Mouse (Mus musculus) CH12.LX (cell line): Measurements from ENCODE around the gene Cdkn1b. TPM values are rescaled to one million over a fixed set of nuclear protein-coding genes. Genes with fewer than 3 reads are reported as not detected.
A peak's percentile ranks its signal among the peaks of the same experiment; 100 is the strongest.

Source experiments
- DNase-seq: peaks from one replicate; pipeline ENCODE4 v3.0.0-alpha.2; 2013; ENCODE audit errors: extremely low read depth
- H3K27ac ChIP-seq: 2 replicates; pipeline ENCODE4 v1.5.1; 2012; ENCODE audit warnings: low read depth, mild to moderate bottlenecking, control low read depth, moderate library complexity; ENCODE audit not compliant: insufficient read depth
- H3K27me3 ChIP-seq: replicated peaks from 2 replicates; pipeline ENCODE3; 2012; ENCODE audit warnings: inconsistent platforms
- H3K36me3 ChIP-seq, 2 experiments: replicated peaks in 1 of 2; 2 replicates each; pipeline versions ENCODE3 to v1.6.1; 2012; ENCODE audit warnings: inconsistent platforms in 1 of 2, low read length in 1 of 2, mild to moderate bottlenecking in 1 of 2, mixed read lengths in 1 of 2, moderate library complexity in 1 of 2; ENCODE audit not compliant: control insufficient read depth in 1 of 2, insufficient read depth in 1 of 2
- H3K4me1 ChIP-seq, 2 experiments: 2 replicates each; pipeline ENCODE4 v1.6.1; 2012; ENCODE audit warnings: inconsistent platforms in 1 of 2, moderate library complexity in 1 of 2; ENCODE audit not compliant: insufficient read depth in 2 of 2, control insufficient read depth in 1 of 2
- H3K4me2 ChIP-seq: 2 replicates; pipeline ENCODE4 v1.6.1; 2012; ENCODE audit warnings: low read depth, mild to moderate bottlenecking, control low read depth; ENCODE audit not compliant: poor library complexity, insufficient read depth, severe bottlenecking
- H3K4me3 ChIP-seq, 3 experiments: fragments of 150-350 bp in 1 of 3; sonication (generic) in 1 of 3; replicated peaks in 1 of 3; 2 replicates each; pipeline versions ENCODE3 to v1.5.1; 2011 to 2012; ENCODE audit warnings: low read depth in 2 of 3, low read length in 2 of 3, mild to moderate bottlenecking in 2 of 3, moderate library complexity in 2 of 3, control low read depth in 1 of 3, improper control_type of control experiment in 1 of 3, inconsistent platforms in 1 of 3, mixed read lengths in 1 of 3; ENCODE audit not compliant: poor library complexity in 1 of 3
- H3K79me2 ChIP-seq: replicated peaks from 2 replicates; pipeline ENCODE4 v1.6.1; 2012; ENCODE audit warnings: mild to moderate bottlenecking, moderate library complexity; ENCODE audit not compliant: control insufficient read depth, poor library complexity, insufficient read depth, severe bottlenecking; ENCODE audit errors: extremely low read depth
- H3K9ac ChIP-seq: 2 replicates; pipeline ENCODE4 v1.6.1; 2012; ENCODE audit warnings: low read depth, mild to moderate bottlenecking, control low read depth, moderate library complexity; ENCODE audit not compliant: insufficient read depth
- H3K9me3 ChIP-seq: replicated peaks from 2 replicates; pipeline ENCODE3; 2012; ENCODE audit warnings: low read length, inconsistent platforms, mixed read lengths
- BHLHE40 ChIP-seq: IDR thresholded peaks from 2 replicates; pipeline ENCODE4 v1.6.1; 2011; ENCODE audit warnings: mild to moderate bottlenecking, low read depth, low read length, improper control_type of control experiment
- CHD1 ChIP-seq: IDR thresholded peaks from 2 replicates; pipeline ENCODE4 v1.6.1; 2012; ENCODE audit warnings: low read depth, low read length, improper control_type of control experiment, inconsistent platforms
- CHD2 ChIP-seq: IDR thresholded peaks from 2 replicates; pipeline ENCODE4 v1.6.1; 2011; ENCODE audit warnings: low read length, improper control_type of control experiment
- CTCF ChIP-seq, 2 experiments: IDR thresholded peaks in 1 of 2; conservative IDR thresholded peaks in 1 of 2; 2 replicates each; pipeline ENCODE4 v1.5.1; 2011 to 2012; ENCODE audit warnings: low read depth in 2 of 2, low read length in 2 of 2, improper control_type of control experiment in 1 of 2, inconsistent platforms in 1 of 2, mild to moderate bottlenecking in 1 of 2, moderate library complexity in 1 of 2
- E2F4 ChIP-seq: IDR thresholded peaks from 2 replicates; pipeline ENCODE4 v1.6.1; 2011; ENCODE audit warnings: low read depth, low read length, improper control_type of control experiment; ENCODE audit not compliant: insufficient replicate concordance
- ELF1 ChIP-seq: IDR thresholded peaks from 2 replicates; pipeline ENCODE4 v1.6.1; 2014; ENCODE audit warnings: low read depth, mild to moderate bottlenecking, inconsistent platforms, low read length, improper control_type of control experiment
- EP300 ChIP-seq: IDR thresholded peaks from 2 replicates; pipeline ENCODE4 v1.6.1; 2011; ENCODE audit warnings: low read length, improper control_type of control experiment
- ETS1 ChIP-seq: conservative IDR thresholded peaks from 2 replicates; pipeline ENCODE4 v1.6.1; 2012; ENCODE audit warnings: low read depth, mild to moderate bottlenecking, inconsistent platforms, low read length, improper control_type of control experiment, moderate library complexity
- GABPA ChIP-seq: IDR thresholded peaks from 2 replicates; pipeline ENCODE4 v1.6.1; 2012; ENCODE audit warnings: low read depth, low read length, improper control_type of control experiment, inconsistent platforms; ENCODE audit not compliant: insufficient replicate concordance
- HCFC1 ChIP-seq: IDR thresholded peaks from 2 replicates; pipeline ENCODE4 v1.6.1; 2012; ENCODE audit warnings: low read depth, mild to moderate bottlenecking, inconsistent platforms, low read length, improper control_type of control experiment
- IRF4 ChIP-seq: IDR thresholded peaks from 2 replicates; pipeline ENCODE4 v1.6.1; 2014; ENCODE audit warnings: low read depth, mild to moderate bottlenecking, inconsistent platforms, low read length, improper control_type of control experiment
- JUN ChIP-seq: IDR thresholded peaks from 2 replicates; pipeline ENCODE4 v1.6.1; 2011; ENCODE audit warnings: low read depth, mild to moderate bottlenecking, low read length, improper control_type of control experiment, moderate library complexity; ENCODE audit not compliant: insufficient read depth
- JUND ChIP-seq: conservative IDR thresholded peaks from 2 replicates; pipeline ENCODE4 v1.6.1; 2011; ENCODE audit warnings: low read depth, low read length, improper control_type of control experiment
- MAFK ChIP-seq: IDR thresholded peaks from 2 replicates; pipeline ENCODE4 v1.6.1; 2011; ENCODE audit warnings: low read length, improper control_type of control experiment; ENCODE audit not compliant: insufficient replicate concordance
- MAX ChIP-seq: IDR thresholded peaks from 2 replicates; pipeline ENCODE4 v1.6.1; 2011; ENCODE audit warnings: low read length, improper control_type of control experiment
- MAZ ChIP-seq: IDR thresholded peaks from 2 replicates; pipeline ENCODE4 v1.6.1; 2012; ENCODE audit warnings: low read depth, mild to moderate bottlenecking, inconsistent platforms, low read length, improper control_type of control experiment, moderate library complexity
- MEF2A ChIP-seq: IDR thresholded peaks from 2 replicates; pipeline ENCODE4 v1.6.1; 2014; ENCODE audit warnings: low read depth, mild to moderate bottlenecking, inconsistent platforms, low read length, improper control_type of control experiment, borderline replicate concordance
- MXI1 ChIP-seq: IDR thresholded peaks from 2 replicates; pipeline ENCODE4 v1.6.1; 2011; ENCODE audit warnings: mild to moderate bottlenecking, low read depth, low read length, improper control_type of control experiment
- MYC ChIP-seq: IDR thresholded peaks from 2 replicates; pipeline ENCODE4 v1.6.1; 2011; ENCODE audit warnings: low read depth, mild to moderate bottlenecking, improper control_type of control experiment, low read length
- NELFE ChIP-seq: IDR thresholded peaks from 2 replicates; pipeline ENCODE4 v1.6.1; 2011; ENCODE audit warnings: low read depth, low read length, improper control_type of control experiment
- NRF1 ChIP-seq: IDR thresholded peaks from 2 replicates; pipeline ENCODE4 v1.6.1; 2014; ENCODE audit warnings: low read depth, mild to moderate bottlenecking, inconsistent platforms, low read length, improper control_type of control experiment, moderate library complexity
- PAX5 ChIP-seq: IDR thresholded peaks from 2 replicates; pipeline ENCODE4 v1.6.1; 2012; ENCODE audit warnings: low read length, inconsistent platforms, mixed read lengths
- POLR2A ChIP-seq: IDR thresholded peaks from 2 replicates; pipeline ENCODE4 v1.6.1; 2011; ENCODE audit warnings: low read depth, mild to moderate bottlenecking, improper control_type of control experiment, low read length
- POLR2AphosphoS2 ChIP-seq: IDR thresholded peaks from 2 replicates; pipeline ENCODE4 v1.6.1; 2011; ENCODE audit warnings: low read depth, low read length, improper control_type of control experiment
- SIN3A ChIP-seq: IDR thresholded peaks from 2 replicates; pipeline ENCODE4 v1.6.1; 2012; ENCODE audit warnings: low read length, improper control_type of control experiment, inconsistent platforms
- SMC3 ChIP-seq: IDR thresholded peaks from 2 replicates; pipeline ENCODE4 v1.6.1; 2011; ENCODE audit warnings: low read depth, low read length, improper control_type of control experiment
- TBP ChIP-seq: conservative IDR thresholded peaks from 2 replicates; pipeline ENCODE4 v1.6.1; 2011; ENCODE audit warnings: low read depth, low read length, improper control_type of control experiment
- TCF12 ChIP-seq: IDR thresholded peaks from 2 replicates; pipeline ENCODE4 v1.6.1; 2014; ENCODE audit warnings: low read depth, mild to moderate bottlenecking, inconsistent platforms, low read length, improper control_type of control experiment
- UBTF ChIP-seq: IDR thresholded peaks from 2 replicates; pipeline ENCODE4 v1.6.1; 2012; ENCODE audit warnings: low read depth, mild to moderate bottlenecking, inconsistent platforms, low read length, improper control_type of control experiment, moderate library complexity
- USF1 ChIP-seq: IDR thresholded peaks from 2 replicates; pipeline ENCODE4 v1.6.1; 2014; ENCODE audit warnings: low read depth, mild to moderate bottlenecking, inconsistent platforms, low read length, improper control_type of control experiment
- ZC3H11A ChIP-seq: IDR thresholded peaks from 2 replicates; pipeline ENCODE4 v1.6.1; 2012; ENCODE audit warnings: low read depth, mild to moderate bottlenecking, inconsistent platforms, low read length, improper control_type of control experiment
- ZKSCAN1 ChIP-seq: IDR thresholded peaks from 2 replicates; pipeline ENCODE4 v1.6.1; 2012; ENCODE audit warnings: low read depth, inconsistent platforms, low read length, improper control_type of control experiment, borderline replicate concordance
- ZNF384 ChIP-seq: IDR thresholded peaks from 2 replicates; pipeline ENCODE4 v1.6.1; 2012; ENCODE audit warnings: low read depth, low read length, improper control_type of control experiment, inconsistent platforms
- dilution Hi-C: fragments of 300-500 bp; cut with MboI; formaldehyde crosslinking; loops from 2 replicates; pipeline ENCODE4 v1.14.3; 2020; ENCODE audit warnings: low sequenced_read_pairs; ENCODE audit not compliant: extremely low pct_unique_long_range_greater_than_20kb, extremely low pct_ligation_motif_present
- in situ Hi-C: fragments of 300-500 bp; cut with MboI; formaldehyde crosslinking; loops from 3 replicates; pipeline ENCODE4 v1.14.3; 2019; ENCODE audit warnings: low sequenced_read_pairs, low pct_ligation_motif_present, low pct_unique_long_range_greater_than_20kb, mixed read lengths
- polyA plus RNA-seq: library from polyadenylated mRNA; unstranded; fragments of >175 nt; gene quantifications from 2 replicates; pipeline ENCODE4 v1.2.1, GENCODE M21; 2012; ENCODE audit warnings: low read depth; ENCODE audit not compliant: insufficient read length
- total RNA-seq, 2 experiments: library from RNA; depleted of rRNA; stranded (reverse); fragments of 300-350 nt in 1 of 2; fragments of >200 nt in 1 of 2; gene quantifications; 2 replicates each; pipeline ENCODE4 v1.2.3; 2012 to 2014

Cdkn1b gene
- total and polyA plus RNA-seq, 3 experiments = 19.2 to 23.5 (median 20.9) TPM

- H3K4me3 ChIP-seq = peak overlapping the region in 2 of 3 experiments; percentile 69 to 78
- H3K4me1 ChIP-seq = peaks cover 0 to 13% of the 10 kb centered on the region in 2 experiments; a peak in 1 of 4 replicates
- H3K9me3 ChIP-seq = no peaks in the 10 kb centered on the region
- in situ Hi-C loops (no loop called here), dilution Hi-C loops (no loop called here)
- no peaks in the 10 kb centered on the region for H3K27me3 ChIP-seq
- peaks cover 47% of the 10 kb centered on the region for H3K79me2 ChIP-seq
- no peak for DNase-seq
- TF ChIP-seq ZC3H11A = no peak
- no peak for TF ChIP-seq E2F4
- TF ChIP-seq MAFK = 0 out of 2 replicates have a peak, but pooled peaks have one; percentile 17
- TF ChIP-seq ZNF384 = peak; percentile 12; the same call in 1 of the 2 replicates
- TF ChIP-seq NELFE = no peak
- peak; percentile 12; the same call in 1 of the 2 replicates for TF ChIP-seq BHLHE40
- peak; percentile 48; the same call in 1 of the 2 replicates for TF ChIP-seq CHD2
- TF ChIP-seq NRF1 = no peak
- TF ChIP-seq GABPA = no peak
- TF ChIP-seq ELF1 = no peak
- no peak for TF ChIP-seq PAX5
- TF ChIP-seq JUN = no peak
- 0 out of 2 replicates have a peak, but pooled peaks have one; percentile 25 for TF ChIP-seq MYC
- TF ChIP-seq EP300 = peak; percentile 28; the same call in 1 of the 2 replicates
- no peak for TF ChIP-seq TBP
- TF ChIP-seq IRF4 = peak; percentile 62
- no peak for TF ChIP-seq MAX
- TF ChIP-seq TCF12 = peak; percentile 39; the same call in 1 of the 2 replicates
- TF ChIP-seq POLR2AphosphoS2 = 0 out of 2 replicates have a peak, but pooled peaks have one; percentile 39
- TF ChIP-seq UBTF = no peak
- TF ChIP-seq SMC3 = no peak
- no peak for TF ChIP-seq MAZ
- TF ChIP-seq MEF2A = no peak
- no peak for TF ChIP-seq ZKSCAN1
- no peak for TF ChIP-seq USF1
- TF ChIP-seq SIN3A = peak; percentile 67; the same call in 1 of the 2 replicates
- peak; percentile 57 for TF ChIP-seq ETS1
- peak; percentile 89; the same call in 1 of the 2 replicates for TF ChIP-seq CHD1
- no peak for TF ChIP-seq JUND
- no peak for TF ChIP-seq POLR2A
- TF ChIP-seq MXI1 = no peak
- TF ChIP-seq CTCF (conservative IDR thresholded peaks at IDR 0.05 in 1 of 2, IDR thresholded peaks at IDR 0.05 in 1 of 2; ENCODE audit: low read depth in 2 of 2, low read length in 2 of 2) = no peak
- no peak for TF ChIP-seq HCFC1
- 0 out of 2 replicates have a peak overlapping the region, but pooled peaks have one; percentile 35 for H3K9ac ChIP-seq
- H3K36me3 ChIP-seq = peaks cover 0 to 5% of the 10 kb centered on the region in 2 experiments
- H3K4me2 ChIP-seq = peak overlapping the region; percentile 73
- no peak overlapping the region for H3K27ac ChIP-seq
Measured at GRCm38 (mm10) chr6:134925673-134926337, 5.6 kb downstream of the Cdkn1b start.
